Mouse (Mus musculus): Measurements from ENCODE around the gene Ankfn1.

- TF ChIP-seq POLR2A (IDR thresholded peaks at IDR 0.05; ENCODE audit: borderline replicate concordance, low read depth, low read length) (no peak), CTCF (IDR thresholded peaks at IDR 0.05; ENCODE audit: low read depth, low read length) (no peak)
Observed at GRCm38 (mm10) chr11:89515501-89515901, 262.0 kb downstream of the Ankfn1 start.

All from bone marrow macrophage, adult 2 months (primary cell).